Mouse (Mus musculus) embryonic facial prominence, embryonic 10.5 days (tissue): ENCODE results near the gene Clic6. TPM values are rescaled to one million over a fixed set of nuclear protein-coding genes. Genes with fewer than 3 reads are reported as not detected.
A peak's percentile ranks its signal among the peaks of the same experiment; 100 is the strongest.

Experiments
- DNase-seq: peaks from one replicate; pipeline ENCODE4 v3.0.0-alpha.2; 2017; ENCODE audit warnings: low spot score
- H3K27ac ChIP-seq: fragments of 300-500 bp; sonication (generic); replicated peaks from 2 replicates; pipeline ENCODE4 v1.5.1; 2016; ENCODE audit warnings: mild to moderate bottlenecking
- H3K27me3 ChIP-seq: fragments of 300-500 bp; sonication (generic); replicated peaks from 2 replicates; pipeline ENCODE4 v1.6.1; 2016; ENCODE audit warnings: low read depth, mild to moderate bottlenecking; ENCODE audit not compliant: poor library complexity, severe bottlenecking
- H3K36me3 ChIP-seq: fragments of 300-500 bp; sonication (generic); replicated peaks from 2 replicates; pipeline ENCODE4 v1.6.1; 2016; ENCODE audit warnings: mild to moderate bottlenecking, moderate library complexity
- H3K4me1 ChIP-seq: fragments of 300-500 bp; sonication (generic); 2 replicates; pipeline ENCODE4 v1.6.1; 2016
- H3K4me3 ChIP-seq: fragments of 300-500 bp; sonication (generic); 2 replicates; pipeline ENCODE4 v1.5.1; 2016; ENCODE audit warnings: mild to moderate bottlenecking, moderate library complexity
- H3K9me3 ChIP-seq: fragments of 300-500 bp; sonication (generic); 2 replicates; pipeline ENCODE4 v1.6.1; 2016; ENCODE audit warnings: mild to moderate bottlenecking
- WGBS: fragments of 180-500 bp; shearing (Covaris S2); methylation state at CpG from one replicate; pipeline ENCODE4 v1.1.7; 2016; 5-methylcytosine and 5-hydroxymethylcytosine counted together
- polyA plus RNA-seq: library from polyadenylated mRNA; unstranded; fragments of >200 nt; fragmentation: Nextera tagmentation; extraction: Ambion mirVana; gene quantifications from 2 replicates; pipeline ENCODE4 v1.2.1, GENCODE M21; 2016

The Clic6 gene
- polyA plus RNA-seq, 1 experiment from 2014 or later, result 5.6 TPM

GRCm38 (mm10) chr16:92454495-92454894 is 31.0 kb upstream of the Clic6 start:
- Histone ChIP-seq H3K27me3 (no peaks in the 10 kb centered on the region), H3K27ac (no peak overlapping the region), H3K36me3 (peaks cover 23% of the 10 kb centered on the region), H3K4me3 (no peak overlapping the region), H3K9me3 (no peaks in the 10 kb centered on the region), H3K4me1 (peaks cover 7% of the 10 kb centered on the region; the same call in 1 of the 2 replicates)
- WGBS, result 92% methylated on average over 18 of the region's 18 CpGs
- DNase-seq, result no peak

- no peak overlapping the region for H3K4me3 ChIP-seq
- no peaks in the 10 kb centered on the region for H3K27me3 ChIP-seq
- peaks cover 7% of the 10 kb centered on the region; the same call in 1 of the 2 replicates for H3K4me1 ChIP-seq
- H3K36me3 ChIP-seq, result peaks cover 21% of the 10 kb centered on the region
- H3K27ac ChIP-seq, result no peak overlapping the region
- 66% methylated on average over 8 of the region's 8 CpGs for WGBS
- no peak for DNase-seq
- H3K9me3 ChIP-seq, result no peaks in the 10 kb centered on the region
These were observed 30.0 kb upstream of the Clic6 start for GRCm38 (mm10) chr16:92455488-92455887.

GRCm38 (mm10) chr16:92455969-92456368 is 29.6 kb upstream of the Clic6 start:
- 91% methylated on average over 5 of the region's 5 CpGs for WGBS
- H3K4me1 ChIP-seq, result peaks cover 7% of the 10 kb centered on the region
- DNase-seq, result no peak

GRCm38 (mm10) chr16:92457594-92457993 is 27.9 kb upstream of the Clic6 start:
- H3K27me3 ChIP-seq, result no peaks in the 10 kb centered on the region
- H3K4me1 ChIP-seq, result peaks cover 13% of the 10 kb centered on the region
- H3K9me3 ChIP-seq, result no peaks in the 10 kb centered on the region
- peak; percentile 75 for DNase-seq
- 31% methylated on average over 7 of the region's 7 CpGs for WGBS
- no peak overlapping the region for H3K4me3 ChIP-seq
- H3K27ac ChIP-seq, result no peak overlapping the region
- peaks cover 9% of the 10 kb centered on the region; the same call in 1 of the 2 replicates for H3K36me3 ChIP-seq

More at GRCm38 (mm10) chr16:92455969-92456368, 29.6 kb upstream of the Clic6 start:
- Histone ChIP-seq H3K36me3 (peaks cover 19% of the 10 kb centered on the region), H3K9me3 (no peaks in the 10 kb centered on the region), H3K27ac (no peak overlapping the region), H3K4me3 (no peak overlapping the region), H3K27me3 (no peaks in the 10 kb centered on the region)

- Histone ChIP-seq H3K4me3 (no peak overlapping the region), H3K27ac (no peak overlapping the region), H3K27me3 (no peaks in the 10 kb centered on the region), H3K4me1 (peaks cover 25% of the 10 kb centered on the region), H3K36me3 (0 out of 2 replicates have a peak, but pooled peaks cover 4% of the 10 kb centered on the region), H3K9me3 (no peaks in the 10 kb centered on the region)
- no peak for DNase-seq
- WGBS, result 77% methylated on average over 6 of the region's 6 CpGs
These were observed 24.1 kb upstream of the Clic6 start for GRCm38 (mm10) chr16:92461412-92461811.

- WGBS, result 67% methylated on average over 14 of the region's 14 CpGs
These were observed 21.1 kb upstream of the Clic6 start for GRCm38 (mm10) chr16:92464390-92464972.

GRCm38 (mm10) chr16:92465226-92465625 is 20.3 kb upstream of the Clic6 start:
- WGBS, result 20% methylated on average over 10 of the region's 10 CpGs
- H3K4me1 ChIP-seq, result peaks cover 26% of the 10 kb centered on the region
- H3K9me3 ChIP-seq, result no peaks in the 10 kb centered on the region
- H3K27ac ChIP-seq, result peak overlapping the region; percentile 89
- H3K4me3 ChIP-seq, result peak overlapping the region; percentile 88
- H3K27me3 ChIP-seq, result 0 out of 2 replicates have a peak, but pooled peaks cover 4% of the 10 kb centered on the region
- DNase-seq, result no peak
- H3K36me3 ChIP-seq, result 0 out of 2 replicates have a peak, but pooled peaks cover 4% of the 10 kb centered on the region

More at GRCm38 (mm10) chr16:92464390-92464972, 21.1 kb upstream of the Clic6 start:
- H3K27me3 ChIP-seq, result 0 out of 2 replicates have a peak, but pooled peaks cover 4% of the 10 kb centered on the region
- H3K9me3 ChIP-seq, result no peaks in the 10 kb centered on the region
- H3K36me3 ChIP-seq, result 0 out of 2 replicates have a peak, but pooled peaks cover 4% of the 10 kb centered on the region
- no peak overlapping the region for H3K27ac ChIP-seq
- peak overlapping the region; percentile 88 for H3K4me3 ChIP-seq
- no peak for DNase-seq
- peaks cover 26% of the 10 kb centered on the region for H3K4me1 ChIP-seq

GRCm38 (mm10) chr16:92465642-92466526 is 19.7 kb upstream of the Clic6 start:
- DNase-seq, result peak; percentile 95
- Histone ChIP-seq H3K27ac (peak overlapping the region; percentile 89), H3K4me1 (peaks cover 26% of the 10 kb centered on the region), H3K27me3 (0 out of 2 replicates have a peak, but pooled peaks cover 4% of the 10 kb centered on the region), H3K4me3 (peak overlapping the region; percentile 88), H3K36me3 (0 out of 2 replicates have a peak, but pooled peaks cover 4% of the 10 kb centered on the region), H3K9me3 (no peaks in the 10 kb centered on the region)
- WGBS, result under 1% methylated on average over 94 of the region's 94 CpGs

- Histone ChIP-seq H3K27me3 (0 out of 2 replicates have a peak, but pooled peaks cover 4% of the 10 kb centered on the region), H3K4me3 (no peak overlapping the region), H3K9me3 (no peaks in the 10 kb centered on the region), H3K4me1 (peaks cover 18% of the 10 kb centered on the region), H3K27ac (no peak overlapping the region), H3K36me3 (0 out of 2 replicates have a peak, but pooled peaks cover 4% of the 10 kb centered on the region)
- 72% methylated on average over 5 of the region's 5 CpGs for WGBS
- DNase-seq, result peak; percentile 26
These were observed 18.5 kb upstream of the Clic6 start for GRCm38 (mm10) chr16:92467041-92467440.

- Histone ChIP-seq H3K9me3 (no peaks in the 10 kb centered on the region), H3K4me1 (peaks cover 18% of the 10 kb centered on the region), H3K27me3 (0 out of 2 replicates have a peak, but pooled peaks cover 4% of the 10 kb centered on the region), H3K36me3 (0 out of 2 replicates have a peak, but pooled peaks cover 2% of the 10 kb centered on the region), H3K27ac (no peak overlapping the region), H3K4me3 (no peak overlapping the region)
- DNase-seq, result no peak
- WGBS, result 75% methylated on average over 14 of the region's 14 CpGs
These were observed 17.1 kb upstream of the Clic6 start for GRCm38 (mm10) chr16:92468459-92468858.

- H3K4me1 ChIP-seq, result peaks cover 7% of the 10 kb centered on the region; the same call in 1 of the 2 replicates
- H3K9me3 ChIP-seq, result no peaks in the 10 kb centered on the region
- H3K36me3 ChIP-seq, result no peaks in the 10 kb centered on the region
- no peak within 1 kb of the TSS for H3K4me3 ChIP-seq
- 68% methylated on average over 6 of the region's 6 CpGs for WGBS
- no peak for DNase-seq
- H3K27me3 ChIP-seq, result 0 out of 2 replicates have a peak, but pooled peaks cover 4% of the 10 kb centered on the region
- no peak within 1 kb of the TSS for H3K27ac ChIP-seq
These were observed 14.8 kb upstream of the Clic6 start, which contains the start of gene Rcan1 for GRCm38 (mm10) chr16:92470706-92471105. Gene Rcan1 (minus strand): TSS chr16:92470867.

GRCm38 (mm10) chr16:92472898-92473297 is 12.6 kb upstream of the Clic6 start:
- Histone ChIP-seq H3K4me3 (no peak overlapping the region), H3K36me3 (no peaks in the 10 kb centered on the region), H3K27me3 (0 out of 2 replicates have a peak, but pooled peaks cover 16% of the 10 kb centered on the region), H3K4me1 (0 out of 2 replicates have a peak, but pooled peaks cover 3% of the 10 kb centered on the region), H3K27ac (no peak overlapping the region), H3K9me3 (no peaks in the 10 kb centered on the region)
- 76% methylated on average over 3 of the region's 3 CpGs for WGBS
- DNase-seq, result no peak
